Mouse (Mus musculus): ENCODE results near the gene Gm10306.

The Gm10306 gene

GRCm38 (mm10) chr4:94556265-94557054 is at the start of gene Gm10306, which contains the start of gene Caap1:
Gm10306 (plus strand) TSS chr4:94556546.
Caap1 (minus strand) TSS chr4:94556796.
- peak; percentile 95 for DNase-seq (ENCODE audit: low spot score in 2 of 2)

GRCm38 (mm10) chr4:94515366-94515765 is 41.0 kb upstream of the Gm10306 start:
- no peak for DNase-seq (ENCODE audit: low spot score in 2 of 2)

GRCm38 (mm10) chr4:94517631-94518030 is 38.7 kb upstream of the Gm10306 start:
- peak; percentile 20 to 52 for DNase-seq (ENCODE audit: low spot score in 2 of 2)

- peak in 1 of 2 experiments; percentile 7 for DNase-seq (ENCODE audit: low spot score in 2 of 2)
Observed at GRCm38 (mm10) chr4:94523321-94523720, 33.0 kb upstream of the Gm10306 start.

- no peak for DNase-seq (ENCODE audit: low spot score in 2 of 2)
Observed at GRCm38 (mm10) chr4:94529448-94529847, 26.9 kb upstream of the Gm10306 start.

GRCm38 (mm10) chr4:94533205-94533604 is 23.1 kb upstream of the Gm10306 start:
- no peak for DNase-seq (ENCODE audit: low spot score in 2 of 2)

GRCm38 (mm10) chr4:94543041-94543440 is 13.3 kb upstream of the Gm10306 start:
- DNase-seq (ENCODE audit: low spot score in 2 of 2), result no peak

- DNase-seq (ENCODE audit: low spot score in 2 of 2), result no peak
Observed at GRCm38 (mm10) chr4:94544321-94544720, 12.0 kb upstream of the Gm10306 start.

- DNase-seq (ENCODE audit: low spot score in 2 of 2), result no peak
Observed at GRCm38 (mm10) chr4:94554955-94555494, 1.3 kb upstream of the Gm10306 start.

- DNase-seq (ENCODE audit: low spot score in 2 of 2), result no peak
Observed at GRCm38 (mm10) chr4:94557145-94557544, 799 bp downstream of the Gm10306 start.

GRCm38 (mm10) chr4:94559266-94559665 is 2.9 kb downstream of the Gm10306 start:
- no peak for DNase-seq (ENCODE audit: low spot score in 2 of 2)

GRCm38 (mm10) chr4:94560316-94560715 is 4.0 kb downstream of the Gm10306 start:
- DNase-seq (ENCODE audit: low spot score in 2 of 2), result no peak

GRCm38 (mm10) chr4:94561954-94562648 is 5.8 kb downstream of the Gm10306 start:
- no peak for DNase-seq (ENCODE audit: low spot score in 2 of 2)

- DNase-seq (ENCODE audit: low spot score in 2 of 2), result no peak
Observed at GRCm38 (mm10) chr4:94564297-94564696, 8.0 kb downstream of the Gm10306 start.

GRCm38 (mm10) chr4:94572677-94573076 is 16.3 kb downstream of the Gm10306 start:
- no peak for DNase-seq (ENCODE audit: low spot score in 2 of 2)

GRCm38 (mm10) chr4:94591765-94592381 is 35.5 kb downstream of the Gm10306 start:
- no peak for DNase-seq (ENCODE audit: low spot score in 2 of 2)

- DNase-seq (ENCODE audit: low spot score in 2 of 2), result no peak
Observed at GRCm38 (mm10) chr4:94592709-94593108, 36.4 kb downstream of the Gm10306 start.

GRCm38 (mm10) chr4:94601395-94601794 is 45.0 kb downstream of the Gm10306 start:
- DNase-seq (ENCODE audit: low spot score in 2 of 2), result no peak

- no peak for DNase-seq (ENCODE audit: low spot score in 2 of 2)
Observed at GRCm38 (mm10) chr4:94602496-94603030, 46.2 kb downstream of the Gm10306 start.

- DNase-seq (ENCODE audit: low spot score in 2 of 2), result peak; percentile 95 to 97
Observed at GRCm38 (mm10) chr4:94603031-94603629, 46.8 kb downstream of the Gm10306 start, which contains the start of gene Plaa. Plaa (minus strand) TSS chr4:94603244.

- DNase-seq (ENCODE audit: low spot score in 2 of 2), result no peak
Observed at GRCm38 (mm10) chr4:94604452-94605019, 48.2 kb downstream of the Gm10306 start.

Data from frontal cortex, postnatal 36 days (tissue).